Mouse (Mus musculus): ENCODE measurements at regions not wholly inside any gene's neighbourhood (a gene's known extent, or its start where the extent isn't known, plus 50 kb on each side); places are given as distances from the start of the nearest gene placed in this dataset.

DNA sequence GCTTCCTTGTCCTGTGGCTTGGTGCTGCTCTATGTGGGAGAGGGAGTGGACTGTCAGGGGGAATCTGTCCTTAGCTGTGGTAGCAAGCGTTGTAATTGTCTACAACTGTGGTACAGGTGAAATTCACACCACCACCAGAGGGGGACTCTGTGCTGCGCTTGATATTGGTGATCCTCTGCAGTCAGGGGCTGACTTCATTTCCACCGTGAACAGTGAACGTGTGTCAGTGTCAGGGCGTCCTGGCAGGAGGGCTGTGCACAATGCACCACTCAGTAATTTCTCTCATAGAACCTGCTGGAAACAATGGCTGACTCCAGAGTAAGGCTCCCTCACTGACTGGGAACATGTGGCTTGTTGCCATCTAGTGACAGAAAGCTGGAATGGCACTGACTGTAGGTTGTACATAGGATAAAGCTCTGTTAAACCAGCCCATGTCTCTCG lies 102.6 kb downstream of the Tex29 start:
- no peaks in the 10 kb centered on the region for H3K4me1 ChIP-seq
- 25% methylated on average over 6 of the region's 6 CpGs for WGBS
- H3K27me3 ChIP-seq, result peaks cover 5% of the 10 kb centered on the region; the same call in 1 of the 2 replicates
- no peaks in the 10 kb centered on the region for H3K36me3 ChIP-seq
- H3K9me3 ChIP-seq (replicated peaks), result no peaks in the 10 kb centered on the region
- H3K4me2 ChIP-seq (replicated peaks), result no peak overlapping the region
- no peak overlapping the region for H3K4me3 ChIP-seq (replicated peaks)
- no peak overlapping the region for H3K9ac ChIP-seq
- no peak overlapping the region for H3K27ac ChIP-seq (replicated peaks)
- 0 out of 2 replicates have a peak, but pooled peaks have one; percentile 51 for ATAC-seq (ENCODE audit: insufficient number of reproducible peaks, low FRiP score, low TSS enrichment, low read depth)

DNA sequence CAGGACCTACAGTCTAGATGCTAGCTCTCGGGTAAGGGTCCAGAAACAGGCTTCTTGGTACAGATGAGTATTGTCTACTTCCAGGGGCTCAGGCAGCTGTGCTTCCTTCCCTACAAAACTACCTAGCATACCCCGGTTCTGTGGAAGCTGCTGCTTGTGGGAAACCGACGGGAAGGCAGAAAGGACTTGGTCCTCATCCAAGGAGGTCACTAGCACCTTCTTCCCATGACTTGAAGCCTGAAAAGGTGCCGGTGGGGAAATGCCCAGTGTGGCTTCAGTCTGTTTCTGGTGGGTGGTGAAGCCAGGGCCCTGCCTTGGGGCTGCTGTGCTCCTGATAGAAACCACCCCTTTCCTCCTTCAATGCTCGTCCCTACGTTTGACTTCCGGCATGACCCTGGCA lies 107.5 kb downstream of the Tex29 start:
- no peaks in the 10 kb centered on the region for H3K36me3 ChIP-seq
- 78% methylated on average over 8 of the region's 8 CpGs for WGBS
- H3K4me2 ChIP-seq (replicated peaks), result no peak overlapping the region
- no peak overlapping the region for H3K4me3 ChIP-seq (replicated peaks)
- no peaks in the 10 kb centered on the region for H3K9me3 ChIP-seq (replicated peaks)
- no peak overlapping the region for H3K27ac ChIP-seq (replicated peaks)
- no peaks in the 10 kb centered on the region for H3K27me3 ChIP-seq
- H3K9ac ChIP-seq, result no peak overlapping the region
- no peak for ATAC-seq (ENCODE audit: insufficient number of reproducible peaks, low FRiP score, low TSS enrichment, low read depth)
- H3K4me1 ChIP-seq, result no peaks in the 10 kb centered on the region

DNA sequence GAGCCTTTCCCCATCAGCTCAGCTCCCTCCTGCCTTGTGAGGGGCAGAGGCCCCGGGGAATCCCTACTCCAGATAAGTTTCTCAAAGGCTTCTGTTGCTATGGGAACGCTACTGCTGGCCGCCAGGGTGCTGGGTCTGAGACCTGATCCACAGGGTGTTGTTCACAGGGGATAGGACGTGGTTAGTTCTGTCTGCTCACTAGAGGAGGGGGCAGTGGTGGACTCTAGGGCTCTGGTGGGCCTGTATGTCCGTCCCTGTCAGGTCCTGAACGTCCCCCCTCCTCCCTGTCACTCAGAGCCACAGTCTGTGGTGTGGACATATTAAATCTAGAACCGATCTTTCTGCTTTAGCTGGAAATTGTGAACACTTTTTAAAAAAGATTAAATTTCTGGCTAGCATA lies 116.0 kb downstream of the Tex29 start:
- H3K4me2 ChIP-seq (replicated peaks), result no peak overlapping the region
- H3K9ac ChIP-seq, result no peak overlapping the region
- WGBS, result 20% methylated on average over 7 of the region's 7 CpGs
- no peaks in the 10 kb centered on the region for H3K9me3 ChIP-seq (replicated peaks)
- peaks cover 7% of the 10 kb centered on the region; the same call in 1 of the 2 replicates for H3K27me3 ChIP-seq
- no peak overlapping the region for H3K27ac ChIP-seq (replicated peaks)
- no peaks in the 10 kb centered on the region for H3K36me3 ChIP-seq
- ATAC-seq (ENCODE audit: insufficient number of reproducible peaks, low FRiP score, low TSS enrichment, low read depth), result no peak
- no peaks in the 10 kb centered on the region for H3K4me1 ChIP-seq
- no peak overlapping the region for H3K4me3 ChIP-seq (replicated peaks)

DNA sequence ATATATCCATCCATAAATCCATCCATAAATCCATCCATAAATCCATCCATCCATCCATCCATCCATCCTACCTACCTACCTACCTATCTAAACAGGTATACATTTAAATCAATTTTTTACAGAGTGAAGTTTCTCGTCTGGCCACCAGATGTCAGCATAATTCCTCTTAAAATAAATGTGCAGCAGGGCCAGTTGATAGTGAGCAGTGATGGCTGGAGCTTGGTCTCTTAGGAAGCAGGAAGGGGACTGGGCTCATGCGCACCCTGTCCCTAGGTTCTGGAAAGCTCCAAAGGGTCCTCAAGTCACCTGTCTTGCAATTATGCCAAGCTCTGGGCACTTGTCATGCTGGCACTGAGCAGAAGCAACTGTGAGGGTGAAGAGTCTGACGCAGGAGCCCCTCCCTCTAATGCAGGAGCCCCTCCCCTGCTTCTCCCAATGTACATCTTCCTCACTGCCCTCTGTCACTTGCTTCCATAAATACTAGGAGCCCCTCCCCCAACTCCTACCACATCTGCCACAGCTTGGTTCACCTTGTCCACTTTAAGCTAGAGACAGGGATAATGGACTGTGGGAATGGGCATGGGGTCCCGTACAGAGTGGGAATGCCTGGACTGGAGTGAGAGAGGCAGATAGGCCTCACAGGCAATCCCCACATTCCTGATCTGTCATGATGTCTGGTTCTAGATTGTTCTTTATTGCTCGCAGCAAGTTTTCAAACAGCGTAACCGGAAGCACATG lies 116.9 kb downstream of the Tex29 start:
- WGBS, result 62% methylated on average over 7 of the region's 7 CpGs
- Histone ChIP-seq H3K36me3 (no peaks in the 10 kb centered on the region), H3K4me2 (replicated peaks) (no peak overlapping the region), H3K9ac (no peak overlapping the region), H3K4me3 (replicated peaks) (no peak overlapping the region), H3K9me3 (replicated peaks) (no peaks in the 10 kb centered on the region), H3K27me3 (peaks cover 7% of the 10 kb centered on the region; the same call in 1 of the 2 replicates), H3K4me1 (no peaks in the 10 kb centered on the region), H3K27ac (replicated peaks) (no peak overlapping the region)
- no peak for ATAC-seq (ENCODE audit: insufficient number of reproducible peaks, low FRiP score, low TSS enrichment, low read depth)

GRCm38 (mm10) chr8:11958176-11958575 lies 117.9 kb downstream of the Tex29 start:
- 57% methylated on average over 5 of the region's 5 CpGs for WGBS
- Histone ChIP-seq H3K9ac (no peak overlapping the region), H3K36me3 (no peaks in the 10 kb centered on the region), H3K4me1 (no peaks in the 10 kb centered on the region), H3K27ac (replicated peaks) (no peak overlapping the region), H3K4me2 (replicated peaks) (no peak overlapping the region), H3K4me3 (replicated peaks) (no peak overlapping the region), H3K27me3 (peaks cover 7% of the 10 kb centered on the region; the same call in 1 of the 2 replicates), H3K9me3 (replicated peaks) (no peaks in the 10 kb centered on the region)
- ATAC-seq (ENCODE audit: insufficient number of reproducible peaks, low FRiP score, low TSS enrichment, low read depth), result no peak

DNA sequence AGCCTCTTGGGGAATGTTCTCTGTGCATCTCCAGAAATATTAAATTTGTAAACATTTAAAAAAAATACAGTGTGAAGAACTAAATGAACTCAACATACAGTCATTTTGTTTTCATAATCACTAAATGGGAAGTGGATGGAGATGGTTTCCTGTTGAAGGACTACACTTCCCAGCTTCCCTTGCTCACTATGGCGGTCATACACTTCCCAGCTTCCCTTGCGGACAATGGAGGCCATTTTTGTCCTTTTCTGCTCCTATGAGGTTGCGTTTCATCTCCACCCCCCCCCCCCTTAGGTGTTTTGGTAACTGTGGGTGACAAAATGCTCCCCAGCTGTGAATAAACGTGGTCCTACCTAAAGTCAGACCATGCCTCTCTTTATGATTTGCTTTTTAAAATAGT lies 119.2 kb downstream of the Tex29 start:
- Histone ChIP-seq H3K4me2 (replicated peaks) (no peak overlapping the region), H3K9me3 (replicated peaks) (no peaks in the 10 kb centered on the region), H3K4me3 (replicated peaks) (no peak overlapping the region), H3K9ac (no peak overlapping the region), H3K27me3 (peaks cover 7% of the 10 kb centered on the region; the same call in 1 of the 2 replicates), H3K36me3 (no peaks in the 10 kb centered on the region), H3K27ac (replicated peaks) (no peak overlapping the region), H3K4me1 (no peaks in the 10 kb centered on the region)
- WGBS, result 73% methylated on average over 4 of the region's 4 CpGs
- ATAC-seq (ENCODE audit: insufficient number of reproducible peaks, low FRiP score, low TSS enrichment, low read depth), result no peak

DNA sequence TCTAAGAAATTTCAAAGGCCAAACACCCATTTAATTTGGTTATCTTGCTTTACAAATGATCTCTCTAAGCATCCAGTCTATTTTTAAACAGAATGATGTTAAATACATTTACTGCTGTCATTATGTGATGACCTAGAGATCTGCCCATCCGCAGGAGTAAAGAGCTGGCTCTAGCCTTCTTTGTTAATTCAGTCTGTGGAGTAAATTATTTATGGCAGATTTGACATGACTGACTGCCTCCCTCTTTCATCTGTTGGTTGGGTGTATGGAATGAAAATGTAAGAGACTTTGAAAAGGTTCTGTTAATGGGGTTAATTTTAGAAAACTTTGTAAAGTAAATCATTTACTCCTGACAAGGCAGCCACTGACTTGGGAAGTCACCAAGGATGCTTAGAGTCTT lies 123.3 kb downstream of the Tex29 start:
- no peak overlapping the region for H3K4me3 ChIP-seq (replicated peaks)
- H3K36me3 ChIP-seq, result no peaks in the 10 kb centered on the region
- H3K4me1 ChIP-seq, result no peaks in the 10 kb centered on the region
- H3K27ac ChIP-seq (replicated peaks), result no peak overlapping the region
- 63% methylated on average over 1 of the region's 1 CpGs for WGBS
- H3K9ac ChIP-seq, result no peak overlapping the region
- ATAC-seq (ENCODE audit: insufficient number of reproducible peaks, low FRiP score, low TSS enrichment, low read depth), result no peak
- H3K9me3 ChIP-seq (replicated peaks), result no peaks in the 10 kb centered on the region
- no peaks in the 10 kb centered on the region for H3K27me3 ChIP-seq
- no peak overlapping the region for H3K4me2 ChIP-seq (replicated peaks)

- no peak overlapping the region for H3K9ac ChIP-seq
- no peak overlapping the region for H3K27ac ChIP-seq (replicated peaks)
- WGBS, result 88% methylated on average over 7 of the region's 7 CpGs
- no peaks in the 10 kb centered on the region for H3K9me3 ChIP-seq (replicated peaks)
- no peaks in the 10 kb centered on the region; the same call in 1 of the 2 replicates for H3K4me1 ChIP-seq
- H3K27me3 ChIP-seq, result no peaks in the 10 kb centered on the region; the same call in 1 of the 2 replicates
- no peak overlapping the region for H3K4me2 ChIP-seq (replicated peaks)
- no peak for ATAC-seq (ENCODE audit: insufficient number of reproducible peaks, low FRiP score, low TSS enrichment, low read depth)
- no peaks in the 10 kb centered on the region for H3K36me3 ChIP-seq
- no peak overlapping the region for H3K4me3 ChIP-seq (replicated peaks)
Observed at GRCm38 (mm10) chr8:11967670-11968069, 127.4 kb downstream of the Tex29 start.

DNA sequence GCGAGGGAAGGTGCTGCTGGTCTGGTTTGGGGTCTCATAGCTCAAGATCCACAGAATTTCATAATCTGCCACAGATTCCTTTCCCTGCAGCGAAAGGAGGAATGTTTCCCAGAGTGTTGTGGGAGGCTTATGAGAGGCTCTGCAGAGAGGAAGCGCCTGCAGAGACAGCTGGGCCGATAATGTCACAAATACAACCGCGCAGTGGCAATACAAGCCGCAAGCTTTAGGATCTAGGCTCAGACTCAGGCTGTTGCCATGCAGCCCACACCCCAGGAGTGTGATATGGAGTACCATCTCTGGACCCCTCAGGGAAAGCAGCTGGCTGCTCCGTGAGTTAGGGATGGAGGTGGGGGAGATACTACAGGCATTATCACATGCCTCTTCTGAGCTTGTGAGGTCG lies 130.2 kb downstream of the Tex29 start:
- H3K27me3 ChIP-seq, result no peaks in the 10 kb centered on the region; the same call in 1 of the 2 replicates
- no peaks in the 10 kb centered on the region; the same call in none of the 2 replicates for H3K4me1 ChIP-seq
- H3K27ac ChIP-seq (replicated peaks), result no peak overlapping the region
- no peaks in the 10 kb centered on the region for H3K36me3 ChIP-seq
- no peak overlapping the region for H3K4me2 ChIP-seq (replicated peaks)
- no peak overlapping the region for H3K4me3 ChIP-seq (replicated peaks)
- H3K9me3 ChIP-seq (replicated peaks), result no peaks in the 10 kb centered on the region
- no peak for ATAC-seq (ENCODE audit: insufficient number of reproducible peaks, low FRiP score, low TSS enrichment, low read depth)
- 69% methylated on average over 9 of the region's 9 CpGs for WGBS
- no peak overlapping the region for H3K9ac ChIP-seq

DNA sequence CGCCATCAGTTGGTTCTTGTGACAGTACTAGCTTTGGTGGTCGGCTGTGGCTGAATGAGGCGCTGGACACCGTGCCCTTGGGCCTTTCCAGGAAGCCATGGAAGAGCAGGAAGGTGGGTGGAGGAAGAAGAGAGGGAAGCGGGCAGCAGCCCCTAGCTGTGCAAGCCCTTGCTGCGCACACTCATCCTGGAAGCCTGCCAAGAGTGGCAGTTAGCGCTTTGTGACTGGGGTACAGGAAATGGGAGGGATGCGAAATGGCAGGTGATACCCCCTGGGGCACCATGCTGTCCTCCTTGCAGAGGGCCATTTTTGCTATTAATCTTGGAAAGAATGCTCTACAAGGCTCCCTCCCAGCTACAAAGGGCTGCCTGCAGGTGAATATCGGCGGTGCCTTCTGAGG lies 133.2 kb downstream of the Tex29 start:
- 44% methylated on average over 10 of the region's 10 CpGs for WGBS
- H3K4me3 ChIP-seq (replicated peaks), result no peak overlapping the region
- no peak for ATAC-seq (ENCODE audit: insufficient number of reproducible peaks, low FRiP score, low TSS enrichment, low read depth)
- no peaks in the 10 kb centered on the region; the same call in 1 of the 2 replicates for H3K27me3 ChIP-seq
- no peak overlapping the region for H3K27ac ChIP-seq (replicated peaks)
- no peak overlapping the region for H3K4me2 ChIP-seq (replicated peaks)
- H3K9ac ChIP-seq, result no peak overlapping the region
- H3K36me3 ChIP-seq, result no peaks in the 10 kb centered on the region
- H3K9me3 ChIP-seq (replicated peaks), result no peaks in the 10 kb centered on the region
- H3K4me1 ChIP-seq, result no peaks in the 10 kb centered on the region; the same call in none of the 2 replicates

DNA sequence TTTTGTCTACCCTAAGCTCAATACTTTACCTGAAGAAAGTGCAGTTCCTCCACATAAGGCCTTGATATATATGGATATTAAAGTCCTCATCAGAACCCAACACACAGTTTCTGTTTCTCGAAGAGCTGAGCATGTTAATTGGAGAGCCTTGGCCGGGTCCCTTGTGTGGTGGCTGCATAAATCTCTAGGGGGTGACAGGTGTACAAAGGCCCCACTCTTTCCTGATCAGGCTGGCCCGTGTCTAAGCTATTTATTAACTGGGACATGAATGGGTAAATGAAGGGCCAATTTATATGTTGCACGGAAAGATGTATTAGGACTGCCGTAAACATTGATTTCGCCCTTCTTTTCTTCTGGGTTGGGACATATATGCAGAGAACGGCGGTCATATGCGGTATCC lies 136.8 kb downstream of the Tex29 start:
- no peak for ATAC-seq (ENCODE audit: insufficient number of reproducible peaks, low FRiP score, low TSS enrichment, low read depth)

DNA sequence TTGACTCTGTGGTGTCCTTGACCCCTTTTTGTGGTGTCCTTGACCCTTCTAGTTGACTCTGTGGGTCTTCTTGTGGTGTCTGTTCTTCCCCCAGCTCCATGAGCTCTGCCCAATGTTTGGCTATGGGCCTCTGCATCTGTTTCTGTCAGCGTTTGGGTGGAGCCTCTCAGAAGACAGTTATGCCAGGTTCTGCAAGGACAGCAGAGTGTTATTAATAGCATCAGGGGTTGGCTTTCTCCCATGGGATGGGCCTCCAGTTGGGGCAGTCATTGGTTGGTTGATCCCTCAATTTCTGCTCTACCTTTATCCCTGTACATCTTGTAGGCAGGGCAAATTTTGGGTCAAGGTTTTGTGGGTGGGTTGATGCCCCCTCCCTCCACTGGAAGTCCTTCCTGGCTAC lies 138.8 kb downstream of the Tex29 start:
- Histone ChIP-seq H3K9ac (no peak overlapping the region), H3K27ac (replicated peaks) (no peak overlapping the region), H3K36me3 (no peaks in the 10 kb centered on the region), H3K27me3 (no peaks in the 10 kb centered on the region), H3K4me1 (no peaks in the 10 kb centered on the region), H3K4me3 (replicated peaks) (no peak overlapping the region), H3K4me2 (replicated peaks) (no peak overlapping the region), H3K9me3 (replicated peaks) (no peaks in the 10 kb centered on the region)
- ATAC-seq (ENCODE audit: insufficient number of reproducible peaks, low FRiP score, low TSS enrichment, low read depth), result no peak
- 68% methylated on average over 1 of the region's 1 CpGs for WGBS

More for the DNA sequence above, 136.8 kb downstream of the Tex29 start:
- Histone ChIP-seq H3K36me3 (no peaks in the 10 kb centered on the region), H3K27me3 (no peaks in the 10 kb centered on the region), H3K4me2 (replicated peaks) (no peak overlapping the region), H3K9ac (no peak overlapping the region), H3K27ac (replicated peaks) (no peak overlapping the region), H3K4me1 (no peaks in the 10 kb centered on the region; the same call in 1 of the 2 replicates), H3K9me3 (replicated peaks) (no peaks in the 10 kb centered on the region), H3K4me3 (replicated peaks) (no peak overlapping the region)
- WGBS, result 84% methylated on average over 9 of the region's 9 CpGs

All from embryonic facial prominence, embryonic 15.5 days (tissue).